Mouse (Mus musculus): ENCODE data around the gene Btbd10. TPM values are rescaled to one million over a fixed set of nuclear protein-coding genes. Genes with fewer than 3 reads are reported as not detected.

Btbd10 gene
- 22.7 and 22.9 TPM in 2 replicates for polyA plus RNA-seq (2015; fragmentation: Nextera tagmentation; extraction: Ambion mirVana)

GRCm38 (mm10) chr7:113368746-113369619 is at the start of gene Btbd10:
TSS of gene Btbd10 (minus strand) at chr7:113369392.
- peak; percentile 99 for DNase-seq (ENCODE audit: low spot score)

GRCm38 (mm10) chr7:113416536-113416935 is 47.3 kb upstream of the Btbd10 start:
- no peak for DNase-seq (ENCODE audit: low spot score)

- no peak for DNase-seq (ENCODE audit: low spot score)
Observed at GRCm38 (mm10) chr7:113415256-113415655, 46.1 kb upstream of the Btbd10 start.

- no peak for DNase-seq (ENCODE audit: low spot score)
Observed at GRCm38 (mm10) chr7:113408712-113409111, 39.5 kb upstream of the Btbd10 start.

- DNase-seq (ENCODE audit: low spot score), result no peak
Observed at GRCm38 (mm10) chr7:113398083-113398482, 28.9 kb upstream of the Btbd10 start.

GRCm38 (mm10) chr7:113396661-113397060 is 27.5 kb upstream of the Btbd10 start:
- no peak for DNase-seq (ENCODE audit: low spot score)

GRCm38 (mm10) chr7:113391619-113392018 is 22.4 kb upstream of the Btbd10 start:
- DNase-seq (ENCODE audit: low spot score), result no peak

- DNase-seq (ENCODE audit: low spot score), result no peak
Observed at GRCm38 (mm10) chr7:113388470-113388869, 19.3 kb upstream of the Btbd10 start, which contains the start of gene Pth. TSS of gene Pth (minus strand) at chr7:113388570.

GRCm38 (mm10) chr7:113377875-113378658 is 8.9 kb upstream of the Btbd10 start:
- peak; percentile 88 for DNase-seq (ENCODE audit: low spot score)

GRCm38 (mm10) chr7:113372682-113373081 is 3.5 kb upstream of the Btbd10 start:
- DNase-seq (ENCODE audit: low spot score), result no peak

GRCm38 (mm10) chr7:113369620-113370340 is 588 bp upstream of the Btbd10 start:
- peak; percentile 77 for DNase-seq (ENCODE audit: low spot score)

- DNase-seq (ENCODE audit: low spot score), result no peak
Observed at GRCm38 (mm10) chr7:113367440-113367839, 1.8 kb downstream of the Btbd10 start.

GRCm38 (mm10) chr7:113349089-113349488 is 20.1 kb downstream of the Btbd10 start:
- no peak for DNase-seq (ENCODE audit: low spot score)

- DNase-seq (ENCODE audit: low spot score), result no peak
Observed at GRCm38 (mm10) chr7:113347694-113348093, 21.5 kb downstream of the Btbd10 start.

- no peak for DNase-seq (ENCODE audit: low spot score)
Observed at GRCm38 (mm10) chr7:113347271-113347670, 21.9 kb downstream of the Btbd10 start.

- no peak for DNase-seq (ENCODE audit: low spot score)
Observed at GRCm38 (mm10) chr7:113335250-113335649, 33.9 kb downstream of the Btbd10 start.

GRCm38 (mm10) chr7:113334036-113334435 is 35.2 kb downstream of the Btbd10 start:
- no peak for DNase-seq (ENCODE audit: low spot score)

GRCm38 (mm10) chr7:113320128-113320527 is 49.1 kb downstream of the Btbd10 start:
- no peak for DNase-seq (ENCODE audit: low spot score)

- DNase-seq (ENCODE audit: low spot score), result peak; percentile 80
Observed at GRCm38 (mm10) chr7:113311784-113312183, 57.4 kb downstream of the Btbd10 start.

GRCm38 (mm10) chr7:113310136-113310535 is 59.1 kb downstream of the Btbd10 start:
- DNase-seq (ENCODE audit: low spot score), result no peak

- no peak for DNase-seq (ENCODE audit: low spot score)
Observed at GRCm38 (mm10) chr7:113297813-113298212, 71.4 kb downstream of the Btbd10 start.
